Mouse (Mus musculus) lung, embryonic 15.5 days (tissue): Measurements from ENCODE around the gene Zfp316. TPM values are rescaled to one million over a fixed set of nuclear protein-coding genes. Genes with fewer than 3 reads are reported as not detected.
A peak's percentile ranks its signal among the peaks of the same experiment; 100 is the strongest.

Source experiments
- ATAC-seq: fragments of 200-750 bp; cut with Nextera tagmentation; 2 replicates; pipeline ENCODE4 v1.8.0; 2017; ENCODE audit warnings: moderate number of reproducible peaks, borderline replicate concordance; ENCODE audit not compliant: low FRiP score, low TSS enrichment; ENCODE audit errors: extremely low read depth
- H3K27ac ChIP-seq: fragments of 300-500 bp; sonication (generic); 2 replicates; pipeline ENCODE4 v1.5.1; 2015; ENCODE audit warnings: moderate library complexity, mild to moderate bottlenecking, inconsistent platforms
- H3K27me3 ChIP-seq: fragments of 300-500 bp; sonication (generic); 2 replicates; pipeline ENCODE4 v1.6.1; 2015; ENCODE audit warnings: inconsistent platforms
- H3K36me3 ChIP-seq: fragments of 300-500 bp; sonication (generic); 2 replicates; pipeline ENCODE4 v1.6.1; 2015; ENCODE audit warnings: inconsistent platforms
- H3K4me1 ChIP-seq: fragments of 300-500 bp; sonication (generic); 2 replicates; pipeline ENCODE4 v1.6.1; 2015; ENCODE audit warnings: inconsistent platforms
- H3K4me2 ChIP-seq: fragments of 300-500 bp; sonication (generic); 2 replicates; pipeline ENCODE4 v1.6.1; 2015; ENCODE audit warnings: inconsistent platforms, mild to moderate bottlenecking, moderate library complexity
- H3K4me3 ChIP-seq: fragments of 300-500 bp; sonication (generic); 2 replicates; pipeline ENCODE4 v1.5.1; 2015; ENCODE audit warnings: mild to moderate bottlenecking, inconsistent platforms
- H3K9ac ChIP-seq: fragments of 300-500 bp; sonication (generic); 2 replicates; pipeline ENCODE4 v1.6.1; 2015; ENCODE audit warnings: inconsistent platforms
- H3K9me3 ChIP-seq: fragments of 300-500 bp; sonication (generic); 2 replicates; pipeline ENCODE4 v1.6.1; 2016; ENCODE audit warnings: inconsistent platforms
- WGBS: fragments of 180-500 bp; shearing (Covaris S2); methylation state at CpG from one replicate; pipeline ENCODE4 v1.1.7; 2015; 5-methylcytosine and 5-hydroxymethylcytosine counted together
- polyA plus RNA-seq: library from polyadenylated mRNA; unstranded; fragments of >200 nt; fragmentation: Nextera tagmentation; extraction: Ambion mirVana; gene quantifications from 2 replicates; pipeline ENCODE4 v1.2.1, GENCODE M21; 2015

Zfp316 gene
- polyA plus RNA-seq, 1 experiment from 2014 or later, result 2.8 TPM

DNA sequence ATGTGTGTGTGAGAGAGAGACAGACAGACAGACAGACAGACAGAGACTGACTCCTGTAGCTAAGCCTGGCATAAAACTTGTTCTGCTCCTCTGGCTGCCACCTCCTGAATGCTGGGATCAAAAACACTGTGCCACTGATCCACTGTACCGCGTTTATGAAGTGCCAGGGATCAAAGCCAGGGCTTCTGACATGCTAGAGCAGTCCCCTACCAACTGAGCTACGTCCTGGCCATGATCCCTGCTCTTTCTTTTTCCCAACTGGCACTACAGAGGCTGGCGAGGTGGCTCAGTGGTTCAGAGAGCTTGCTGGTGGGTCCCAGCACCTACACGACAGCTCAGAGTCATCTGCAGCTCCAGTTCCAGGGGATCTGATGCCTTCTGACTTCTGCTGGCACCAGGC lies 5.9 kb upstream of the Zfp316 start:
- no peaks in the 10 kb centered on the region for H3K9me3 ChIP-seq
- 46% methylated on average over 5 of the region's 5 CpGs for WGBS
- no peak overlapping the region for H3K27ac ChIP-seq
- no peak for ATAC-seq
- 0 out of 2 replicates have a peak, but pooled peaks cover under 1% of the 10 kb centered on the region for H3K4me1 ChIP-seq
- H3K4me3 ChIP-seq, result no peak overlapping the region
- H3K9ac ChIP-seq, result no peak overlapping the region
- H3K4me2 ChIP-seq, result no peak overlapping the region
- H3K36me3 ChIP-seq, result no peaks in the 10 kb centered on the region
- peaks cover 24% of the 10 kb centered on the region; the same call in 1 of the 2 replicates for H3K27me3 ChIP-seq

DNA sequence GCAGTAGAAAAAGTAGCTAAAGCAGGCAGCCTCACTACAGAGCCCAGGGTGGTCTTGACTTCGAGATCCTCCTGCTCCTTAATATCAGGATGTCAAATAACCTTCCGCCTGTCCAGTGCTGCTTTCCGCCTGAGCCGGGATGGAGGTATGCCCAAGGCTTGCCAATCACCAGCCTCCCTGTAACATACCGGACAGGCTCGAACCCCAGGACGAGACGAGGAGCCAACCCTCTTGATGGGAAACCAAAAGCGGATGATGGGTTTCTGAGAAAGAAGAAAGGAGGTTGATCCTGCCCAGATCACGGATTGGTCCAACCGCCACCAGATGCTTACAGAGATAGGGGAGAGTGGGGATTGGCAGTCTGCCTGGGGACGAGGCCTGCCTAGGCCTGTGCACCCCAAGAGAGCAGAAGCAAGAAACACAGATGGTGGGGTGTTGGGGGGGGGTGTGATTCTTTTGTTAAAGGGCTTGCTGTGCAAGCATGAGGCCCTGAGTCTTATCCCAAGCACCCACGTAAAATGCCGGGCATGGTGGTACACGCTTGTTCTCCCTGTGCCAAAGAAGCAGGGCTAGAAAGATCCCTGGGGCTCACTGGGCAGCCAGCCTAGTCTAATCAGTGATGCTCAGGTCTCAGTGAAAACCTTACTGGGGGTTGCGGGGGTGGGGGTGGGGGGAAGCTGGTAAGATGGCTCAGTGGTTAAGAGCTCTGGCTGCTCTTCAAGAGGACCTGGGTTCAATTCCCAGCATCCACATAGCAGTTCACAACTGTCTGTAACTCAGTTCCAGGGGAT lies 2.9 kb upstream of the Zfp316 start:
- H3K9ac ChIP-seq, result no peak overlapping the region
- no peak for ATAC-seq
- WGBS, result 87% methylated on average over 16 of the region's 16 CpGs
- no peak overlapping the region for H3K27ac ChIP-seq
- no peaks in the 10 kb centered on the region for H3K9me3 ChIP-seq
- H3K27me3 ChIP-seq, result peaks cover 18% of the 10 kb centered on the region; the same call in 1 of the 2 replicates
- H3K4me2 ChIP-seq, result no peak overlapping the region
- H3K4me1 ChIP-seq, result peaks cover 12% of the 10 kb centered on the region; the same call in 1 of the 2 replicates
- H3K36me3 ChIP-seq, result no peaks in the 10 kb centered on the region
- no peak overlapping the region for H3K4me3 ChIP-seq

DNA sequence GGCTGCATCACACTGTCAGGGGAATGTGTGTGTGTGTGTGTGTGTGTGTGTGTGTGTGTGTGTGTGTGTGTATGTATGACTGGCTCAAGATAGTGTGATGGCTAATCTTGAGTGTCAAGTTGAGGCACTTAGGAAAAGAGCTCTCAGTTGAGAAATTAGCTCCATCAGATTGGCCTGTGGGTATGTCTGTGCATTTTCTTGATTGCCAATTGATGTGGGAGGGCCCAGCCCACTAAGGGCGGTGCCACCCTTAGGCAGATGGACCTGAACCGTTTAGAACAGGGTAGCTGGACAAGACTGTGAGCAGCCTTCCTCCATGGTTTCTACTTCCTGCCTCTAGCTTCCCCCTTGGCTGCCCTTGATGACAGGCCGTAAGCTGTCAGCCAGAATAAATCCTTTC lies 2.3 kb upstream of the Zfp316 start:
- Histone ChIP-seq H3K4me2 (no peak overlapping the region), H3K4me3 (no peak overlapping the region), H3K27ac (no peak overlapping the region), H3K4me1 (peaks cover 12% of the 10 kb centered on the region; the same call in 1 of the 2 replicates), H3K36me3 (no peaks in the 10 kb centered on the region), H3K9me3 (no peaks in the 10 kb centered on the region), H3K9ac (no peak overlapping the region), H3K27me3 (peaks cover 13% of the 10 kb centered on the region; the same call in 1 of the 2 replicates)
- no peak for ATAC-seq
- WGBS, result 61% methylated on average over 3 of the region's 3 CpGs

DNA sequence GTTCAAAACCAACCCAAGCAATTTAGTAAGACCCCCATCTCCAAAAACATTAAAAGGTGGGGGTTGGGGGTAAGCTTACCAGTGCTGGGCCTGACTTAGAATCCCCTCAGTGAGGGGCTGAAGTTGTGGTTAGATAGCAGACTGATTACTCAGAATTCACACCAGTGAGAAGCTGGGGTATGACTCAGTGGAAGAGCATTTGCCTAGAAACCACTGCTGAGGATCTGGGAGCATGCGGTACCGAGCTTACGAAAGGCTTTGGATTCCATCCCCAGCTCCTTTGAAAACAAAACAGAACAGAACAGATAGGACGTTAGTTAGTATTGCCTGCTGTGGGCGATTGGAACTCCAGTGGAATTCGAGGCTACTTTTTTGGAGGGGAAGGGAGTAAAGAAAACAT lies 1.8 kb upstream of the Zfp316 start:
- Histone ChIP-seq H3K27me3 (peaks cover 13% of the 10 kb centered on the region; the same call in 1 of the 2 replicates), H3K4me3 (no peak overlapping the region), H3K4me2 (no peak overlapping the region), H3K36me3 (no peaks in the 10 kb centered on the region), H3K27ac (no peak overlapping the region), H3K9ac (no peak overlapping the region), H3K9me3 (no peaks in the 10 kb centered on the region), H3K4me1 (peaks cover 12% of the 10 kb centered on the region; the same call in 1 of the 2 replicates)
- no peak for ATAC-seq
- WGBS, result 85% methylated on average over 6 of the region's 6 CpGs

DNA sequence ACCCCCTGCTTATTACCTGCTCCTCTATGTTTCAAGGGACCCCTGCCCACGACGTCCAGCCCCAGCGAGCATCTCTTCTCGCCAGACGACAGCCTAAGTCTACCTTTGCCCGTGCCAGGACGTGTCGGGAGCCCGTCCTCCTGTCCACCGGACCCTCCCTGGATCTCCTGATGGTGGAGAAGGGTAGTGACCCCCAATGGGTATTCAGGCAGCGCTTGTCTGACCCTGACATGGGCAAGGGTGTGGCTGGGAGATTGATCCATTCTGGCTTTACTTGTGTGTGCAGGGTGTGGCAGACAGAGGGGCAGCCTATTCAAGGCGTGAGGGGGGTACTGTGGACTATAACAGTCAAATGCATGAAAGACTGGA lies 313 bp upstream of the Zfp316 start:
- Histone ChIP-seq H3K27me3 (no peaks in the 10 kb centered on the region), H3K4me2 (peak overlapping the region; percentile 90), H3K27ac (no peak overlapping the region), H3K9ac (peak overlapping the region; percentile 86), H3K36me3 (no peaks in the 10 kb centered on the region), H3K4me3 (peak overlapping the region; percentile 91), H3K9me3 (no peaks in the 10 kb centered on the region), H3K4me1 (peaks cover 12% of the 10 kb centered on the region; the same call in 1 of the 2 replicates)
- WGBS, result 3% methylated on average over 12 of the region's 12 CpGs
- 0 out of 2 replicates have a peak, but pooled peaks have one; percentile 4 for ATAC-seq

DNA sequence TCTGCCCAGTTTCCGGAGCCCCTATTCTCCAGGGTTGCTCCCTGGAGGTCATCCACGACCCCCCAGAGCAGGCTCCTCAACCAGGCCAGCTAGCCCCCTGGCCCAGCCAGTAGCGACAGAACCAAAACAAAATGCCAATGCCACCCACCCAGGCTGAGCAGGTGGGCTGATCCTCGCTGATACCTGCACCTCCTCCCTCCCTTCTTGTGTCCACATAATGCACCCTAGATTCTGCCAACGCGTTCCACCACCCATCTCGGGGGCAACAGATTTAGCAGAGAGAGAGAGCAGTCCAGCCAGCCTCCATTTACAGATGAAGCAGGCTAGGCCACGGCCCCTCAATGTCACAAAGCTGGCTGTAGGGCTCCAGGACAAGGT lies 848 bp downstream of the Zfp316 start:
- Histone ChIP-seq H3K4me2 (peak overlapping the region; percentile 90), H3K27ac (no peak overlapping the region; the same call in 1 of the 2 replicates), H3K9me3 (no peaks in the 10 kb centered on the region), H3K36me3 (0 out of 2 replicates have a peak, but pooled peaks cover under 1% of the 10 kb centered on the region), H3K4me1 (peaks cover 12% of the 10 kb centered on the region; the same call in 1 of the 2 replicates), H3K27me3 (no peaks in the 10 kb centered on the region), H3K4me3 (peak overlapping the region; percentile 91), H3K9ac (peak overlapping the region; percentile 86)
- 25% methylated on average over 8 of the region's 8 CpGs for WGBS
- no peak for ATAC-seq

DNA sequence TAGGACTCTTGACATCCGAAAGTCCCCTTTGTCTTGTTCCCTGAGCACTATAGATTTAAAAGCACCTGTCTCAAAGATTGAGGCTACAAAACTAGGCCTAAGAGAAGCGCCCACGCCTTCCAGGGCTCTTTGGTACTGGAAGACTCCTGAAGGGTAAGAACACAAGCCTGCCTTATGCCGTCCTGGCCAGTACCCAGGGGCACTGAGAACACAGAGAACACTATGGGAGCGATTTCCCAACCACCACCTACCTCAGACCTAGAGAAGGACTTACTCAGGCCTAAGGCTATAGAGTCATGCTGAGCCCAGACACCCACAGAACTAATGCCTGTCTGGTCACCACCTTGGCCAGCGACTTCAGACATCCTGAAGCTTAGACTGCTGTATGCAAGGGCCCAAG lies 3.0 kb downstream of the Zfp316 start:
- H3K27me3 ChIP-seq, result no peaks in the 10 kb centered on the region
- H3K36me3 ChIP-seq, result peaks cover 14% of the 10 kb centered on the region; the same call in 1 of the 2 replicates
- peaks cover 12% of the 10 kb centered on the region; the same call in 1 of the 2 replicates for H3K4me1 ChIP-seq
- no peak overlapping the region for H3K4me3 ChIP-seq
- H3K27ac ChIP-seq, result no peak overlapping the region
- no peaks in the 10 kb centered on the region for H3K9me3 ChIP-seq
- no peak overlapping the region for H3K9ac ChIP-seq
- 81% methylated on average over 6 of the region's 6 CpGs for WGBS
- ATAC-seq, result no peak
- no peak overlapping the region for H3K4me2 ChIP-seq

DNA sequence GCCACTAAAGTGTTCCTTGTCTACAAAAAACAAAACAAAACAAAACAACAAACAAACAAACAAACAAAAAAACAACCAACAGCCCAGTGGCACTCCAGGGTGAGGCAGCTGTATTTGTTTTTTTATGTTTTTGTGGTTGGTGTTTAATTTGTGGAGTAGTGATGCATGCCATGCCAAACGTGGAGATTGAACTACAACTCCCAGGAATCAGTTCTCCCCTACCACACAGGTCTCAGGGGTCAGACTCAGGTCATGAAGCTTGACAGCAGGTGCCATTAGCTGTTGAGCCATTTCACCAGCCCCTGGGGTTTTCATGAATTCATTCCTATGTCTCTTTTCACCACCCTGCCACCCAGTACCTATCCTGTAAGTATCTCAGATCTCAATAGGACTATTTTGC lies 4.4 kb downstream of the Zfp316 start:
- H3K27me3 ChIP-seq, result no peaks in the 10 kb centered on the region
- peaks cover 8% of the 10 kb centered on the region; the same call in 1 of the 2 replicates for H3K4me1 ChIP-seq
- no peak overlapping the region for H3K4me3 ChIP-seq
- no peak overlapping the region for H3K9ac ChIP-seq
- 26% methylated on average over 1 of the region's 1 CpGs for WGBS
- no peak overlapping the region for H3K27ac ChIP-seq
- H3K4me2 ChIP-seq, result no peak overlapping the region
- H3K9me3 ChIP-seq, result no peaks in the 10 kb centered on the region
- no peak for ATAC-seq
- peaks cover 14% of the 10 kb centered on the region; the same call in 1 of the 2 replicates for H3K36me3 ChIP-seq

DNA sequence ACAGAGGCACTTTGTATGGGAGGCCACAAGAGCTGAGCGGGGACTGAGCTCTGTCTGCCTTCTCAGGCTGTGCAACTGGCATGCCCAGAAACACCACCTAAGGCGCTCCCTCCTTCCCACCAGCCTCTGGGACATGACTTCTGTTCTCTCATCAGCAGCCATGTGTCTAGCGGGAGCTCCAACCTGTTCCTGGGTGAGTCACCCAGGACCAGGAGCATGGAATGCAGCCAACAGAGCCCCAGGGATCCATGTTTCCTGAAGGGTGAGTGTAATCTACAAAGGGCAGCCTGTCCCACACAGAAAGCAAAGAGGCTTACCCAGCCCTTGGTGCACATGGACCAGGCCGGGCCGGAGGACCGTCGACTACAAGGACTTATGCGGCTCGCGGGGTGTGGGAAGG lies 5.1 kb downstream of the Zfp316 start:
- Histone ChIP-seq H3K27me3 (no peaks in the 10 kb centered on the region), H3K4me1 (peaks cover 6% of the 10 kb centered on the region; the same call in 1 of the 2 replicates), H3K4me3 (no peak overlapping the region), H3K4me2 (no peak overlapping the region), H3K9ac (no peak overlapping the region), H3K36me3 (peaks cover 14% of the 10 kb centered on the region; the same call in 1 of the 2 replicates), H3K9me3 (no peaks in the 10 kb centered on the region), H3K27ac (no peak overlapping the region)
- no peak for ATAC-seq
- WGBS, result 83% methylated on average over 10 of the region's 10 CpGs

DNA sequence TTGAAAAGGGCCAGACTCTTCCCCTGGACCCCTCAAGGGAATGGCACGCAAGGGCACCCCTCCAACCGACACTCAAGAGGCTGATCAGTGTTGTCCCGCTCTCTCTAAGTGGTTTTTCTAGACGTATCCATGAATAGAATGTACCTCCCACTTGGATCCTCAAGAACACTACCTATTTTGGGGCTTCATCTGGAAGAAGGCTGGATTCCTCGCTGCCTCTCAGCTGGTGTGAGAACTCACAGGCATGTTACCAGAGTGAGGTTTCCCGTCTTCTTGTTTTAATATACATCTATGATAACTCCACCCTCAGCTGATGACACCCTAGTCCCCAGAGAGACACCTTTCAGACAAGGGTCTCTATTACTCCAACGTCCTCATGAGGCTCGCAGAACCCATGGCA lies 8.2 kb downstream of the Zfp316 start:
- Histone ChIP-seq H3K4me3 (no peak overlapping the region), H3K27me3 (peaks cover 20% of the 10 kb centered on the region), H3K9me3 (no peaks in the 10 kb centered on the region), H3K4me2 (no peak overlapping the region), H3K4me1 (no peaks in the 10 kb centered on the region), H3K9ac (no peak overlapping the region), H3K36me3 (peaks cover 14% of the 10 kb centered on the region; the same call in 1 of the 2 replicates), H3K27ac (no peak overlapping the region)
- ATAC-seq, result no peak
- WGBS, result 84% methylated on average over 8 of the region's 8 CpGs

DNA sequence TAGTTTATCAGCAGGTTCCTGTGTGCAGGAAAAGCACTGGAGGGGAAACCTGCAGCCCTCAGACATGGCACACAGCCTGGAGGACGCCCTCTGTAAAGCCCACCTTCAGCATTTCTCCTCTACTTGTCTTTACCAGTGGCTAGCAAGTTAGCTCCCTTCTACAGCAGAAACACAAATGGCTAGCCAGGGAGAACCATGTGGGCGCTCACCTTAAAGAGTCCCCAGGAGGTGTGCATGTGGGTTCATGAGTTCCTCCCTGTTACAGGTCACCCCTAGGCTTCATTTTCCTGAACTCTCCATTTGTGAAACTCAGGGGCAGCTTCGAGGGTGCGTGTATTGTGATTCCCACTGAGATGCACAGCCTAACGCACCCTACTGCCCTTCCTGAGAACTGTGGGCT lies 14.0 kb downstream of the Zfp316 start:
- H3K4me3 ChIP-seq, result no peak overlapping the region
- 86% methylated on average over 5 of the region's 5 CpGs for WGBS
- H3K27ac ChIP-seq, result no peak overlapping the region
- H3K4me2 ChIP-seq, result no peak overlapping the region
- peaks cover 79% of the 10 kb centered on the region for H3K27me3 ChIP-seq
- H3K4me1 ChIP-seq, result peaks cover 22% of the 10 kb centered on the region
- no peak overlapping the region for H3K9ac ChIP-seq
- no peak for ATAC-seq
- H3K36me3 ChIP-seq, result peaks cover 5% of the 10 kb centered on the region; the same call in 1 of the 2 replicates
- no peaks in the 10 kb centered on the region for H3K9me3 ChIP-seq

DNA sequence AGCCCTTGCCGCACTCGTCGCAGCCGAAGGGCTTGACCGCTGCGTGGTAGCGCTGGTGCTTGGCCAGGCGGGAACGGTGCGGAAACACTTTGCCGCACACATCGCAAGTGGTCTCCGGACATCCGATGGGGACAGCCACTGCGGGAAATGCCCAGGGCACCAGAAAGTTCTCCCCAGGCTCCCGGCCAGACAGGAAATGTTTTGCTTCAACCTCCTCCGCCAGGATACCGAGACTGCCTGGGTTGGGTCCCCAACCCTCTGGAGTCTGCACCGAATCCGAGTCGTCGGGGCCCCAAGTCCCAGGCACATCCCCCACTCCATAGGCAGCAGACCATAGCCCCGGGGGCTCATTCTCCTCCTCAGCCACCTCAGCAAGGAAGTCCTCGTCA lies 14.7 kb downstream of the Zfp316 start:
- 24% methylated on average over 24 of the region's 24 CpGs for WGBS
- peaks cover 5% of the 10 kb centered on the region; the same call in 1 of the 2 replicates for H3K36me3 ChIP-seq
- H3K4me3 ChIP-seq, result peak overlapping the region; percentile 37; the same call in 1 of the 2 replicates
- no peak overlapping the region for H3K9ac ChIP-seq
- no peak overlapping the region for H3K27ac ChIP-seq
- peaks cover 80% of the 10 kb centered on the region for H3K27me3 ChIP-seq
- ATAC-seq, result no peak
- H3K4me2 ChIP-seq, result peak overlapping the region; percentile 77; the same call in 1 of the 2 replicates
- H3K4me1 ChIP-seq, result peaks cover 22% of the 10 kb centered on the region
- no peaks in the 10 kb centered on the region for H3K9me3 ChIP-seq
